Mouse (Mus musculus) hindbrain, embryonic 15.5 days (tissue): Measurements from ENCODE around the gene Jak2. TPM values are rescaled to one million over a fixed set of nuclear protein-coding genes. Genes with fewer than 3 reads are reported as not detected.

ENCODE experiments used
- ATAC-seq: fragments of 200-750 bp; cut with Nextera tagmentation; 2 replicates; pipeline ENCODE4 v1.8.0; 2017; ENCODE audit warnings: low read depth, moderate number of reproducible peaks, moderate TSS enrichment; ENCODE audit not compliant: low FRiP score
- H3K27ac ChIP-seq: fragments of 300-500 bp; sonication (generic); replicated peaks from 2 replicates; pipeline ENCODE4 v1.5.1; 2015; ENCODE audit warnings: mild to moderate bottlenecking, inconsistent platforms
- H3K27me3 ChIP-seq: fragments of 300-500 bp; sonication (generic); 2 replicates; pipeline ENCODE4 v1.6.1; 2015; ENCODE audit warnings: control low read depth, inconsistent platforms
- H3K36me3 ChIP-seq: fragments of 300-500 bp; sonication (generic); 2 replicates; pipeline ENCODE4 v1.6.1; 2015; ENCODE audit warnings: control low read depth, inconsistent platforms
- H3K4me1 ChIP-seq: fragments of 300-500 bp; sonication (generic); replicated peaks from 2 replicates; pipeline ENCODE4 v1.6.1; 2015; ENCODE audit warnings: control low read depth, inconsistent platforms
- H3K4me2 ChIP-seq: fragments of 300-500 bp; sonication (generic); 2 replicates; pipeline ENCODE4 v1.6.1; 2015; ENCODE audit warnings: moderate library complexity, mild to moderate bottlenecking, inconsistent platforms
- H3K4me3 ChIP-seq: fragments of 300-500 bp; sonication (generic); 2 replicates; pipeline ENCODE4 v1.5.1; 2015; ENCODE audit warnings: mild to moderate bottlenecking, inconsistent platforms
- H3K9ac ChIP-seq: fragments of 300-500 bp; sonication (generic); 2 replicates; pipeline ENCODE4 v1.6.1; 2015; ENCODE audit warnings: inconsistent platforms
- H3K9me3 ChIP-seq: fragments of 300-500 bp; sonication (generic); 2 replicates; pipeline ENCODE4 v1.6.1; 2016; ENCODE audit warnings: control low read depth, inconsistent platforms
- WGBS: fragments of 180-500 bp; shearing (Covaris S2); methylation state at CpG from one replicate; pipeline ENCODE4 v1.1.7; 2015; 5-methylcytosine and 5-hydroxymethylcytosine counted together
- polyA plus RNA-seq: library from polyadenylated mRNA; unstranded; fragments of >200 nt; fragmentation: Nextera tagmentation; extraction: Ambion mirVana; gene quantifications from 2 replicates; pipeline ENCODE4 v1.2.1, GENCODE M21; 2015

Gene Jak2
- polyA plus RNA-seq, 1 experiment from 2014 or later, result 15.4 TPM

GRCm38 (mm10) chr19:29232738-29233137 lies 18.9 kb upstream of the Jak2 start:
- no peaks in the 10 kb centered on the region for H3K9me3 ChIP-seq
- H3K27me3 ChIP-seq, result no peaks in the 10 kb centered on the region
- 79% methylated on average over 6 of the region's 6 CpGs for WGBS
- no peak overlapping the region for H3K4me3 ChIP-seq
- no peaks in the 10 kb centered on the region for H3K36me3 ChIP-seq
- peaks cover 7% of the 10 kb centered on the region for H3K4me1 ChIP-seq
- no peak overlapping the region for H3K9ac ChIP-seq
- no peak for ATAC-seq
- no peak overlapping the region for H3K4me2 ChIP-seq
- no peak overlapping the region for H3K27ac ChIP-seq

- Histone ChIP-seq H3K4me2 (peak overlapping the region; percentile 15; the same call in 1 of the 2 replicates), H3K9ac (no peak overlapping the region), H3K4me3 (no peak overlapping the region), H3K27me3 (no peaks in the 10 kb centered on the region), H3K4me1 (peaks cover 7% of the 10 kb centered on the region), H3K27ac (no peak overlapping the region), H3K36me3 (no peaks in the 10 kb centered on the region; the same call in 1 of the 2 replicates), H3K9me3 (no peaks in the 10 kb centered on the region)
- ATAC-seq, result peak; percentile 56; the same call in 1 of the 2 replicates
- 52% methylated on average over 9 of the region's 9 CpGs for WGBS
Observed at GRCm38 (mm10) chr19:29236658-29237385, 14.8 kb upstream of the Jak2 start.

GRCm38 (mm10) chr19:29238171-29238570 lies 13.5 kb upstream of the Jak2 start:
- Histone ChIP-seq H3K4me2 (no peak overlapping the region), H3K36me3 (no peaks in the 10 kb centered on the region; the same call in 1 of the 2 replicates), H3K27ac (no peak overlapping the region), H3K9me3 (no peaks in the 10 kb centered on the region), H3K9ac (no peak overlapping the region), H3K4me3 (no peak overlapping the region), H3K4me1 (peaks cover 7% of the 10 kb centered on the region), H3K27me3 (no peaks in the 10 kb centered on the region)
- ATAC-seq, result no peak
- WGBS, result 67% methylated on average over 9 of the region's 9 CpGs

GRCm38 (mm10) chr19:29239513-29240235 lies 12.0 kb upstream of the Jak2 start:
- H3K4me3 ChIP-seq, result no peak overlapping the region
- ATAC-seq, result no peak
- 86% methylated on average over 7 of the region's 7 CpGs for WGBS
- peaks cover 4% of the 10 kb centered on the region; the same call in 1 of the 2 replicates for H3K36me3 ChIP-seq
- no peak overlapping the region for H3K4me2 ChIP-seq
- H3K27me3 ChIP-seq, result no peaks in the 10 kb centered on the region
- H3K4me1 ChIP-seq, result peaks cover 7% of the 10 kb centered on the region
- no peak overlapping the region for H3K27ac ChIP-seq
- H3K9me3 ChIP-seq, result no peaks in the 10 kb centered on the region
- H3K9ac ChIP-seq, result no peak overlapping the region

- no peak for ATAC-seq
- no peak overlapping the region for H3K27ac ChIP-seq
- no peak overlapping the region for H3K9ac ChIP-seq
- no peak overlapping the region for H3K4me3 ChIP-seq
- H3K27me3 ChIP-seq, result no peaks in the 10 kb centered on the region
- peaks cover 7% of the 10 kb centered on the region for H3K4me1 ChIP-seq
- WGBS, result 77% methylated on average over 2 of the region's 2 CpGs
- peaks cover 4% of the 10 kb centered on the region; the same call in 1 of the 2 replicates for H3K36me3 ChIP-seq
- no peaks in the 10 kb centered on the region for H3K9me3 ChIP-seq
- no peak overlapping the region for H3K4me2 ChIP-seq
Observed at GRCm38 (mm10) chr19:29240676-29241075, 11.0 kb upstream of the Jak2 start.

GRCm38 (mm10) chr19:29241581-29241980 lies 10.0 kb upstream of the Jak2 start:
- Histone ChIP-seq H3K27ac (no peak overlapping the region), H3K4me3 (no peak overlapping the region), H3K27me3 (no peaks in the 10 kb centered on the region), H3K4me2 (no peak overlapping the region), H3K36me3 (peaks cover 4% of the 10 kb centered on the region; the same call in 1 of the 2 replicates), H3K9ac (no peak overlapping the region), H3K9me3 (no peaks in the 10 kb centered on the region), H3K4me1 (peaks cover 6% of the 10 kb centered on the region)
- no peak for ATAC-seq
- 81% methylated on average over 10 of the region's 10 CpGs for WGBS

- peak overlapping the region; percentile 82 for H3K4me2 ChIP-seq
- 50% methylated on average over 4 of the region's 4 CpGs for WGBS
- H3K9me3 ChIP-seq, result no peaks in the 10 kb centered on the region
- peak overlapping the region; percentile 98 for H3K27ac ChIP-seq
- H3K27me3 ChIP-seq, result no peaks in the 10 kb centered on the region
- H3K9ac ChIP-seq, result peak overlapping the region; percentile 91
- H3K4me1 ChIP-seq, result peaks cover 45% of the 10 kb centered on the region
- H3K4me3 ChIP-seq, result peak overlapping the region; percentile 91
- no peaks in the 10 kb centered on the region for H3K36me3 ChIP-seq
- no peak for ATAC-seq
Observed at GRCm38 (mm10) chr19:29249933-29250332, 1.7 kb upstream of the Jak2 start.

- H3K36me3 ChIP-seq, result no peaks in the 10 kb centered on the region
- no peaks in the 10 kb centered on the region for H3K27me3 ChIP-seq
- peaks cover 57% of the 10 kb centered on the region for H3K4me1 ChIP-seq
- peak overlapping the region; percentile 91 for H3K4me3 ChIP-seq
- WGBS, result 1% methylated on average over 33 of the region's 44 CpGs
- peak overlapping the region; percentile 98 for H3K27ac ChIP-seq
- H3K9me3 ChIP-seq, result no peaks in the 10 kb centered on the region
- peak overlapping the region; percentile 82 for H3K4me2 ChIP-seq
- peak; percentile 62 for ATAC-seq
- H3K9ac ChIP-seq, result peak overlapping the region; percentile 91
Observed at GRCm38 (mm10) chr19:29251958-29252801, 552 bp downstream of the Jak2 start.

GRCm38 (mm10) chr19:29252831-29253545 lies 1.4 kb downstream of the Jak2 start:
- Histone ChIP-seq H3K4me1 (peaks cover 57% of the 10 kb centered on the region), H3K4me3 (peak overlapping the region; percentile 91), H3K27me3 (no peaks in the 10 kb centered on the region), H3K9me3 (no peaks in the 10 kb centered on the region), H3K27ac (peak overlapping the region; percentile 98), H3K9ac (peak overlapping the region; percentile 91), H3K4me2 (peak overlapping the region; percentile 82), H3K36me3 (no peaks in the 10 kb centered on the region)
- no peak for ATAC-seq
- 17% methylated on average over 10 of the region's 10 CpGs for WGBS

- Histone ChIP-seq H3K36me3 (no peaks in the 10 kb centered on the region), H3K27me3 (no peaks in the 10 kb centered on the region), H3K4me2 (peak overlapping the region; percentile 82), H3K4me1 (peaks cover 51% of the 10 kb centered on the region), H3K4me3 (peak overlapping the region; percentile 91), H3K9me3 (no peaks in the 10 kb centered on the region), H3K27ac (peak overlapping the region; percentile 52; the same call in 1 of the 2 replicates), H3K9ac (peak overlapping the region; percentile 43)
- peak; percentile 51 for ATAC-seq
- WGBS, result 2% methylated on average over 9 of the region's 9 CpGs
Observed at GRCm38 (mm10) chr19:29253728-29254127, 2.1 kb downstream of the Jak2 start.

GRCm38 (mm10) chr19:29254671-29255070 lies 3.0 kb downstream of the Jak2 start:
- peak overlapping the region; percentile 82 for H3K4me2 ChIP-seq
- WGBS, result 9% methylated on average over 4 of the region's 4 CpGs
- H3K27me3 ChIP-seq, result no peaks in the 10 kb centered on the region
- H3K36me3 ChIP-seq, result no peaks in the 10 kb centered on the region
- no peak for ATAC-seq
- no peaks in the 10 kb centered on the region for H3K9me3 ChIP-seq
- H3K4me3 ChIP-seq, result peak overlapping the region; percentile 8; the same call in 1 of the 2 replicates
- peak overlapping the region; percentile 20; the same call in 1 of the 2 replicates for H3K27ac ChIP-seq
- H3K4me1 ChIP-seq, result peaks cover 42% of the 10 kb centered on the region
- no peak overlapping the region for H3K9ac ChIP-seq
